Mouse (Mus musculus) ES-Bruce4 (cell line): ENCODE data around the gene Dennd2a.

Experiments used
- CTCF ChIP-seq: IDR thresholded peaks from one replicate; pipeline ENCODE4 v1.8.1; 2011; ENCODE audit warnings: low read depth, low read length
- EP300 ChIP-seq: IDR thresholded peaks from 2 replicates; pipeline ENCODE4 v1.6.1; 2011; ENCODE audit warnings: low read depth, low read length; ENCODE audit not compliant: insufficient read depth
- POLR2A ChIP-seq: IDR thresholded peaks from one replicate; pipeline ENCODE4 v1.8.1; 2011; ENCODE audit warnings: low read length; ENCODE audit not compliant: insufficient read depth

DNA sequence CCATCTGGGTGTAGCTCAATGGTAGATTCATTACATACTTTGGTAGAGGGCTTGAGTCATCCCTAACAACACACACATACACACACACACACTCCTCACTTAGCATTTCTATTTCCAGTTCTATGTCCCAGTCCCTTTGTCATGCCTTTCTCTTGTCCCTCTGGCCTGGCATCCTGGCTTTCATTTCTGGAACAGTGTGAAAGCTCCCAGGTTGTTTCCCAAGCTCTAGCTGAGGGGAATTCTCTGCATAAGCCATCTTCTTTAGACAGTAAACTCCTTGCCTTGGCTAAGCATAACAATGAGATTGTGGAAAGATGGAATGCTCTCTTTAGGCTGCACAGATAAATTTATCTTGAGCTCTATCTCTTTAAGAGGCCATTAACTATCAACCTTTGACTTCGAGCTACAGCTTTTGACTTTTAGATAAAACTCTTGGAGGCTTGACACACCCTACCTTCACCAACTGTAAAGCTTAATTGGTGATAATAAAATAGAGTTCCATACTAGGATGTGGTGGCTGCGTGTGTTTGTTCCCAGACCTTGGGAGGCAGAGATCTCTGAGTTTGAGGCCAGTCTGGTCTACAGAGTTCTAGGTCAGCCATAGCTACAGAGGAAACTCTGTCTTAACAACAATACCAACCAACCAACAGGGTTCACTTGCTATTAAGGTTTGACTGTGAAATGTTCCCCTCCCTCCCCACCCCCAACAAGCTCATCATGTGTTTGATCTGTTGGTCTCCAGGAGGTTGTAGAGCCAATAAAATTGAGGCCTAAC is 123.4 kb downstream of the Dennd2a start:
- TF ChIP-seq CTCF (no peak), POLR2A (no peak), EP300 (no peak)
